9 mouse cellular contexts compared by ENCODE assay signal in the genomic region with DNA sequence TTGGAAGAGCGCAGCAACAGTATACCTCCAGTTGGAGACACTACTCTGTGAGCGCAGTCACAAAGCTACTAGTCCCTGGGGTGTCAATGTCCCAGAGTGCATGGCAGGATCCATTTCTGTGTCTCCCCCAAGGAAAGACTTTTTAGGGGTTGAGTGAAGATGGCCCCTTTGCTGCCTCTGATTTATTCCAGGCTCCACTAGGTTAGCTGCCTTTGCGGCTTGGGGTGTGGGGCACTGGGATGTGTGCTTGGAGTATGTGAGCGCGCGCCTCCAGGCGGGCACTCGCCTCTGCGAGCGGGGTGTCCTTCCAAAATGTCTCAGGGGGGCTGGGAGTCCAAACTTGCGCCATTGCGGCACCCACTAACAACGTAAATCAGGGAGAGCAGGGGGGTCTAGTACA. TPM values are rescaled to one million over a fixed set of nuclear protein-coding genes. Genes with fewer than 3 reads are reported as not detected.
DNase-seq lines count a peak whose midpoint lies in the region; ATAC-seq lines count a peak whose summit lies in the region.
"Had no signal": no experiment of that assay in that cellular context is flagged by ENCODE, and none has a peak within 500 bp of the region (broad histone marks: within the 10 kb centered on the region; RNA-seq: fewer than 3 reads in every experiment).

No protein-coding gene starts in this region.

- DNase-seq in cerebellum, adult 18-20 months: peak; percentile 12 to 36
- DNase-seq in cerebellum, adult 11 months: no peak
- DNase-seq in brain, adult 2 months (ENCODE audit: low read depth, low spot score): peak; percentile 59
- peak; percentile 23 for DNase-seq in limb, embryonic 11.5 days (ENCODE audit: low spot score)
- DNase-seq in right cerebral cortex, postnatal 25 days: peak; percentile 48
- no peak for DNase-seq in spleen, postnatal 10 days (ENCODE audit: low spot score in 2 of 2)
- no peak for DNase-seq in heart, postnatal 14 days

- ATAC-seq in forebrain, embryonic 15.5 days (replicated peaks): no peak
- ATAC-seq in limb, embryonic 11.5 days (ENCODE audit: insufficient number of reproducible peaks, low FRiP score, low TSS enrichment, low read depth): no peak

- 0 out of 2 replicates have a peak overlapping the region, but pooled peaks have one; percentile 10 for H3K9ac ChIP-seq in forebrain, embryonic 15.5 days (replicated peaks)
- no peak overlapping the region for H3K9ac ChIP-seq in limb, embryonic 11.5 days (ENCODE audit: low read length)

- 19% methylated on average over 13 of the region's 13 CpGs for WGBS in forebrain, embryonic 15.5 days
- 20% methylated on average over 13 of the region's 13 CpGs for WGBS in limb, embryonic 11.5 days

- H3K27ac ChIP-seq in forebrain, embryonic 15.5 days (replicated peaks): no peak overlapping the region
- H3K27ac ChIP-seq in limb, embryonic 11.5 days (replicated peaks; ENCODE audit: low read depth, low read length): no peak overlapping the region

- intact Hi-C loops in heart, postnatal 14 days (cut with DNase I): no loop called here

- no peaks in the 10 kb centered on the region for H3K9me3 ChIP-seq in forebrain, embryonic 15.5 days
- H3K9me3 ChIP-seq in limb, embryonic 11.5 days (ENCODE audit: control insufficient read depth, low read length): no peaks in the 10 kb centered on the region; the same call in 1 of the 2 replicates

- H3K27me3 ChIP-seq in forebrain, embryonic 15.5 days: no peaks in the 10 kb centered on the region
- 0 out of 2 replicates have a peak, but pooled peaks cover 9% of the 10 kb centered on the region for H3K27me3 ChIP-seq in limb, embryonic 11.5 days (ENCODE audit: control insufficient read depth, insufficient read depth, low read length)

- H3K4me1 ChIP-seq in forebrain, embryonic 15.5 days: 0 out of 2 replicates have a peak, but pooled peaks cover 3% of the 10 kb centered on the region
- no peaks in the 10 kb centered on the region for H3K4me1 ChIP-seq in limb, embryonic 11.5 days (ENCODE audit: control insufficient read depth, insufficient read depth, low read length)

- H3K4me2 ChIP-seq in forebrain, embryonic 15.5 days (replicated peaks): peak overlapping the region; percentile 81
- H3K4me2 ChIP-seq in limb, embryonic 11.5 days (ENCODE audit: low read depth, severe bottlenecking): peak overlapping the region; percentile 62; the same call in 1 of the 2 replicates

- H3K36me3 ChIP-seq in forebrain, embryonic 15.5 days: no peaks in the 10 kb centered on the region
- no peaks in the 10 kb centered on the region for H3K36me3 ChIP-seq in limb, embryonic 11.5 days (ENCODE audit: control insufficient read depth, insufficient read depth, low read length)

- peak overlapping the region; percentile 54 for H3K4me3 ChIP-seq in forebrain, embryonic 15.5 days
- H3K4me3 ChIP-seq in limb, embryonic 11.5 days (ENCODE audit: low read depth, low read length): 0 out of 2 replicates have a peak overlapping the region, but pooled peaks have one; percentile 6

RNA-seq across cellular contexts. Expression of a gene that starts 1.6 kb away (rescaled TPM):
- 17.9 and 18.4 TPM in 2 replicates for polyA plus RNA-seq in forebrain, embryonic 15.5 days (2015; fragmentation: Nextera tagmentation; extraction: Ambion mirVana)
- 1.8 and 2.8 TPM in 2 replicates for polyA plus RNA-seq in limb, embryonic 11.5 days (2014; fragmentation: Nextera tagmentation; extraction: Ambion mirVana)
- total RNA-seq in heart, postnatal 14 days (2021): under 1 TPM; 0.05 to 0.10 TPM

RNA-seq across cellular contexts. Expression of a gene that starts 21.2 kb away (rescaled TPM):
- not detected in 2 replicates for polyA plus RNA-seq in forebrain, embryonic 15.5 days (2015; fragmentation: Nextera tagmentation; extraction: Ambion mirVana)
- polyA plus RNA-seq in limb, embryonic 11.5 days (2014; fragmentation: Nextera tagmentation; extraction: Ambion mirVana): not detected in 2 replicates
- not detected for total RNA-seq in heart, postnatal 14 days (2021)
- total RNA-seq: left cerebral cortex, adult 8-10 months had no signal

Comparison
In these comparisons a context has a peak if more than half of its experiments do, and no peak if none do; other contexts are left out.
1. DNase-seq: peak in cerebellum, adult 18-20 months (2 of 2), brain, adult 2 months (single experiment), limb, embryonic 11.5 days (single experiment) and right cerebral cortex, postnatal 25 days (single experiment); none in cerebellum, adult 11 months (single experiment), spleen, postnatal 10 days (0 of 2) and heart, postnatal 14 days (0 of 2).